Mouse (Mus musculus): ENCODE data around the gene Il18. TPM values are rescaled to one million over a fixed set of nuclear protein-coding genes. Genes with fewer than 3 reads are reported as not detected.

Il18 gene
- polyA plus RNA-seq, 1 experiment from 2014 or later, result 5.9 TPM

GRCm38 (mm10) chr9:50585145-50585818 lies 30.7 kb downstream of the Il18 start:
- H3K36me3 ChIP-seq, result no peaks in the 10 kb centered on the region
- no peaks in the 10 kb centered on the region for H3K27me3 ChIP-seq
- H3K4me1 ChIP-seq (replicated peaks), result 0 out of 2 replicates have a peak, but pooled peaks cover 10% of the 10 kb centered on the region
- 57% methylated on average over 6 of the region's 6 CpGs for WGBS (ENCODE audit: insufficient replicate concordance)
- ATAC-seq (ENCODE audit: low read depth), result no peak
- no peaks in the 10 kb centered on the region for H3K9me3 ChIP-seq (replicated peaks)
- DNase-seq, result no peak
- H3K4me3 ChIP-seq (replicated peaks), result no peak overlapping the region
- no peak overlapping the region for H3K27ac ChIP-seq
- H3K9ac ChIP-seq, result no peak overlapping the region
- H3K4me2 ChIP-seq, result no peak overlapping the region

- no peak overlapping the region for H3K27ac ChIP-seq
- no peak overlapping the region for H3K9ac ChIP-seq
- no peaks in the 10 kb centered on the region for H3K27me3 ChIP-seq
- H3K4me2 ChIP-seq, result no peak overlapping the region
- no peaks in the 10 kb centered on the region for H3K9me3 ChIP-seq (replicated peaks)
- DNase-seq (no peak), ATAC-seq (ENCODE audit: low read depth) (no peak)
- no peaks in the 10 kb centered on the region for H3K36me3 ChIP-seq
- 53% methylated on average over 4 of the region's 4 CpGs for WGBS (ENCODE audit: insufficient replicate concordance)
- no peak overlapping the region for H3K4me3 ChIP-seq (replicated peaks)
- peaks cover 15% of the 10 kb centered on the region; the same call in 1 of the 2 replicates for H3K4me1 ChIP-seq (replicated peaks)
Observed at GRCm38 (mm10) chr9:50586955-50587354, 32.3 kb downstream of the Il18 start.

- no peak overlapping the region for H3K4me3 ChIP-seq (replicated peaks)
- H3K27ac ChIP-seq, result no peak overlapping the region
- WGBS (ENCODE audit: insufficient replicate concordance), result 56% methylated on average over 10 of the region's 10 CpGs
- no peak overlapping the region for H3K9ac ChIP-seq
- ATAC-seq (ENCODE audit: low read depth) (no peak), DNase-seq (no peak)
- no peak overlapping the region for H3K4me2 ChIP-seq
- H3K9me3 ChIP-seq (replicated peaks), result no peaks in the 10 kb centered on the region
- H3K36me3 ChIP-seq, result peaks cover 14% of the 10 kb centered on the region
- peaks cover 15% of the 10 kb centered on the region; the same call in 1 of the 2 replicates for H3K4me1 ChIP-seq (replicated peaks)
- no peaks in the 10 kb centered on the region for H3K27me3 ChIP-seq
Observed at GRCm38 (mm10) chr9:50590856-50591518, 36.4 kb downstream of the Il18 start.

- Histone ChIP-seq H3K36me3 (peaks cover 32% of the 10 kb centered on the region), H3K4me1 (replicated peaks) (peaks cover 6% of the 10 kb centered on the region; the same call in 1 of the 2 replicates), H3K4me3 (replicated peaks) (no peak overlapping the region), H3K27ac (no peak overlapping the region), H3K9ac (no peak overlapping the region), H3K9me3 (replicated peaks) (no peaks in the 10 kb centered on the region), H3K4me2 (no peak overlapping the region), H3K27me3 (no peaks in the 10 kb centered on the region)
- no peak for DNase-seq
- no peak for ATAC-seq (ENCODE audit: low read depth)
- 80% methylated on average over 9 of the region's 9 CpGs for WGBS (ENCODE audit: insufficient replicate concordance)
Observed at GRCm38 (mm10) chr9:50592955-50593354, 38.3 kb downstream of the Il18 start.

GRCm38 (mm10) chr9:50593544-50593943 lies 38.9 kb downstream of the Il18 start:
- Histone ChIP-seq H3K9me3 (replicated peaks) (no peaks in the 10 kb centered on the region), H3K4me3 (replicated peaks) (no peak overlapping the region), H3K27me3 (no peaks in the 10 kb centered on the region), H3K4me2 (no peak overlapping the region), H3K4me1 (replicated peaks) (peaks cover 6% of the 10 kb centered on the region; the same call in 1 of the 2 replicates), H3K27ac (no peak overlapping the region), H3K9ac (no peak overlapping the region), H3K36me3 (peaks cover 38% of the 10 kb centered on the region)
- peak; percentile 25 for DNase-seq
- no peak for ATAC-seq (ENCODE audit: low read depth)
- WGBS (ENCODE audit: insufficient replicate concordance), result 60% methylated on average over 3 of the region's 3 CpGs

GRCm38 (mm10) chr9:50594794-50595417 lies 40.3 kb downstream of the Il18 start:
- peak; percentile 62 for ATAC-seq (ENCODE audit: low read depth)
- H3K9ac ChIP-seq, result no peak overlapping the region
- H3K27me3 ChIP-seq, result no peaks in the 10 kb centered on the region
- H3K36me3 ChIP-seq, result peaks cover 49% of the 10 kb centered on the region
- peaks cover 6% of the 10 kb centered on the region; the same call in 1 of the 2 replicates for H3K4me1 ChIP-seq (replicated peaks)
- H3K9me3 ChIP-seq (replicated peaks), result no peaks in the 10 kb centered on the region
- no peak overlapping the region for H3K4me3 ChIP-seq (replicated peaks)
- 65% methylated on average over 12 of the region's 12 CpGs for WGBS (ENCODE audit: insufficient replicate concordance)
- DNase-seq, result no peak
- no peak overlapping the region for H3K4me2 ChIP-seq
- peak overlapping the region; percentile 74 for H3K27ac ChIP-seq

- DNase-seq (no peak), ATAC-seq (ENCODE audit: low read depth) (no peak)
- Histone ChIP-seq H3K36me3 (peaks cover 58% of the 10 kb centered on the region), H3K4me2 (no peak overlapping the region), H3K9ac (no peak overlapping the region), H3K4me3 (replicated peaks) (no peak overlapping the region), H3K4me1 (replicated peaks) (peaks cover 20% of the 10 kb centered on the region), H3K9me3 (replicated peaks) (no peaks in the 10 kb centered on the region), H3K27me3 (no peaks in the 10 kb centered on the region), H3K27ac (no peak overlapping the region)
- 89% methylated on average over 8 of the region's 8 CpGs for WGBS (ENCODE audit: insufficient replicate concordance)
Observed at GRCm38 (mm10) chr9:50596973-50597372, 42.3 kb downstream of the Il18 start.

GRCm38 (mm10) chr9:50601536-50601935 lies 46.9 kb downstream of the Il18 start:
- Histone ChIP-seq H3K4me1 (replicated peaks) (peaks cover 45% of the 10 kb centered on the region), H3K4me3 (replicated peaks) (peak overlapping the region; percentile 87), H3K4me2 (peak overlapping the region; percentile 84), H3K9ac (peak overlapping the region; percentile 90), H3K36me3 (peaks cover 56% of the 10 kb centered on the region), H3K27me3 (no peaks in the 10 kb centered on the region), H3K9me3 (replicated peaks) (no peaks in the 10 kb centered on the region), H3K27ac (peak overlapping the region; percentile 76)
- 15% methylated on average over 6 of the region's 6 CpGs for WGBS (ENCODE audit: insufficient replicate concordance)
- DNase-seq (peak; percentile 20), ATAC-seq (ENCODE audit: low read depth) (peak; percentile 66)

- WGBS (ENCODE audit: insufficient replicate concordance), result 34% methylated on average over 7 of the region's 7 CpGs
- H3K36me3 ChIP-seq, result peaks cover 55% of the 10 kb centered on the region
- no peaks in the 10 kb centered on the region for H3K9me3 ChIP-seq (replicated peaks)
- peak overlapping the region; percentile 76 for H3K27ac ChIP-seq
- DNase-seq (no peak), ATAC-seq (ENCODE audit: low read depth) (no peak)
- H3K9ac ChIP-seq, result peak overlapping the region; percentile 90
- H3K4me1 ChIP-seq (replicated peaks), result peaks cover 45% of the 10 kb centered on the region
- H3K27me3 ChIP-seq, result no peaks in the 10 kb centered on the region
- peak overlapping the region; percentile 84 for H3K4me2 ChIP-seq
- peak overlapping the region; percentile 87 for H3K4me3 ChIP-seq (replicated peaks)
Observed at GRCm38 (mm10) chr9:50602055-50602845, 47.6 kb downstream of the Il18 start.

GRCm38 (mm10) chr9:50603189-50603997 lies 48.8 kb downstream of the Il18 start, which contains the start of the genes Sdhd and Timm8b:
Gene Sdhd, minus strand, starts transcription at chr9:50603812.
Gene Timm8b, plus strand, starts transcription at chr9:50603910.
- Histone ChIP-seq H3K27ac (peak within 1 kb of the TSS; percentile 86), H3K27me3 (no peaks in the 10 kb centered on the region), H3K4me1 (replicated peaks) (peaks cover 45% of the 10 kb centered on the region), H3K9me3 (replicated peaks) (no peaks in the 10 kb centered on the region), H3K9ac (peak within 1 kb of the TSS; percentile 90), H3K4me2 (peak within 1 kb of the TSS; percentile 84), H3K4me3 (replicated peaks) (peak within 1 kb of the TSS; percentile 87), H3K36me3 (peaks cover 55% of the 10 kb centered on the region)
- DNase-seq (peak; percentile 91), ATAC-seq (ENCODE audit: low read depth) (peak; percentile 93)
- WGBS (ENCODE audit: insufficient replicate concordance), result under 1% methylated on average over 48 of the region's 48 CpGs

Data from liver, embryonic 13.5 days (tissue).